Mouse (Mus musculus) spleen, adult 10 weeks (tissue): ENCODE results near the gene Rnpep. TPM values are rescaled to one million over a fixed set of nuclear protein-coding genes. Genes with fewer than 3 reads are reported as not detected.

ENCODE experiments used
- polyA plus RNA-seq: library from polyadenylated mRNA; stranded (reverse); fragments of 350-450 nt; fragmentation: Illumina TruSeq; extraction: RNeasy Lipid Tissue Mini Kit (QIAGEN cat#74804); gene quantifications from one replicate; pipeline ENCODE4 v1.2.3, GENCODE M21; 2015; ENCODE audit warnings: low replicate concordance; ENCODE audit not compliant: insufficient read depth

Rnpep gene
- 52.4 TPM for polyA plus RNA-seq

DNA sequence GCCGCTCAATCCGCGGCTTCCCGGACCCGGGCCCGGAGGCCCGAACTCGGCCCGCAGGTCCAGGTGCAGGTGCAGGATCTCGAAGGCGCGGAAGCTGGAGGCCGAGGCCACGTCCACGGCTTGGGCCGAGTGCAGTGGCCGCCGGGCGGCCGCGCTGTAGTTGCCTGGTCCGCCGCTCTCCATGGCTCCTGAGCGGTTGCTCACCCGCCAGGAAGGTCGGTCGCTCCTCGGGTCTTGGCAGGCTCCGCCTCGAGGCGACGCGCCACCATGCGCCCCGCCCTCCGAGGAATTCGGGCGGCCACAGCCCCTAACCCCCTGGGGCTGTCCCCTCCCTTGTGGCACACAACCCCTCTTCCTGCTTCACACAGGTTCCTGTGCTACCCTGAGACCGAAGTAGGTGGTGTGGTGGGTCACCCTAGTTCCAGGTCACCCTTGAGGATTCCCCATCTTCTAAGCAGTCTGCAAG, at the start of gene Rnpep:
Gene Rnpep, minus strand, starts transcription at position 259 of the 466 bp plus-strand sequence.

DNA sequence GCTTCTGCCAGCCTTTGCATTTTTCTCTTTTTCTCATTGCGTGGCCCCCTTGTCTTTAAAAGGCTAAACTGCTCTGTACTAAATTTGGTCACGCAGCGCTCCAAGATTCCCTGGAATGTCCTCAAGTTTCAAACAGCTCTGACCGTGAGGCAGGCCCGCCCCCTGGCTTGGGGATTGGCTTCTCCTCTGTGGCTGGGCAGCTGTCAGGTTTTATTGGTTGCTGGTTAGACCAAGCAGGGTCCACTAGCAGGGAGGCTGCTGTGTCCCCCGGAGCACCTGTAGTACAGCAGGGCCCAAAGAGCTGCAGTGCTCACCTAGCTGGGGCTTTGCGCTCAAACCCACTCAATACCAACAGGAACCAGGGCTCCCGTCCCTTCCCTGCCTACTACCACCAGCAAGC, 40.7 kb upstream of the Rnpep start, which contains the start of gene Lmod1:
Gene Lmod1, plus strand, starts transcription at position 237 of the 400 bp plus-strand sequence.

GRCm38 (mm10) chr1:135313284-135314031, 29.6 kb upstream of the Rnpep start, which contains the start of gene Timm17a:
TSS of gene Timm17a (minus strand) at chr1:135313778.

GRCm38 (mm10) chr1:135258380-135259127, 25.3 kb downstream of the Rnpep start, which contains the start of gene Elf3:
TSS of gene Elf3 (minus strand) at chr1:135258568.

Other genes starting within 250 kb of the Rnpep start
- gene Lgr6, start 178.8 kb downstream of the Rnpep start, polyA plus RNA-seq: 0.43 TPM
- gene Ptpn7, start 151.4 kb downstream of the Rnpep start, polyA plus RNA-seq: 37.5 TPM
- 80.0 TPM for gene Arl8a, start 137.3 kb downstream of the Rnpep start, polyA plus RNA-seq
- gene Gpr37l1, start 116.4 kb downstream of the Rnpep start, polyA plus RNA-seq: 0.12 TPM
- gene Elf3, start 25.5 kb downstream of the Rnpep start, polyA plus RNA-seq: not detected
- 47.5 TPM for gene Timm17a, start 29.7 kb upstream of the Rnpep start, polyA plus RNA-seq
- 2.7 TPM for gene Lmod1, start 40.7 kb upstream of the Rnpep start, polyA plus RNA-seq
- gene Shisa4, start 91.2 kb upstream of the Rnpep start, polyA plus RNA-seq: 3.0 TPM
- gene Ipo9, start 146.4 kb upstream of the Rnpep start, polyA plus RNA-seq: 56.1 TPM